Mouse (Mus musculus): ENCODE measurements at regions not wholly inside any gene's neighbourhood (a gene's known extent, or its start where the extent isn't known, plus 50 kb on each side); places are given as distances from the start of the nearest gene placed in this dataset.

GRCm38 (mm10) chr1:60665329-60665728, 51.3 kb upstream of the Cd28 start:
- DNase-seq (ENCODE audit: inconsistent age in 2 of 2, low spot score in 1 of 2): no peak

- DNase-seq (ENCODE audit: inconsistent age in 2 of 2, low spot score in 1 of 2): no peak
Measured at GRCm38 (mm10) chr1:60662301-60662986, 54.2 kb upstream of the Cd28 start.

GRCm38 (mm10) chr1:60661857-60662256, 54.7 kb upstream of the Cd28 start:
- DNase-seq (ENCODE audit: inconsistent age in 2 of 2, low spot score in 1 of 2): no peak

GRCm38 (mm10) chr1:60659604-60660003, 57.0 kb upstream of the Cd28 start:
- DNase-seq (ENCODE audit: inconsistent age in 2 of 2, low spot score in 1 of 2): no peak

GRCm38 (mm10) chr1:60659041-60659440, 57.6 kb upstream of the Cd28 start:
- no peak for DNase-seq (ENCODE audit: inconsistent age in 2 of 2, low spot score in 1 of 2)

GRCm38 (mm10) chr1:60658383-60658782, 58.2 kb upstream of the Cd28 start:
- DNase-seq (ENCODE audit: inconsistent age in 2 of 2, low spot score in 1 of 2): no peak

- peak in 1 of 2 experiments; percentile 33 for DNase-seq (ENCODE audit: inconsistent age in 2 of 2, low spot score in 1 of 2)
Measured at GRCm38 (mm10) chr1:60657511-60657910, 59.1 kb upstream of the Cd28 start.

GRCm38 (mm10) chr1:60656976-60657375, 59.6 kb upstream of the Cd28 start:
- peak; percentile 28 to 61 for DNase-seq (ENCODE audit: inconsistent age in 2 of 2, low spot score in 1 of 2)

GRCm38 (mm10) chr1:60655691-60656595, 60.7 kb upstream of the Cd28 start:
- no peak for DNase-seq (ENCODE audit: inconsistent age in 2 of 2, low spot score in 1 of 2)

- DNase-seq (ENCODE audit: inconsistent age in 2 of 2, low spot score in 1 of 2): no peak
Measured at GRCm38 (mm10) chr1:60655206-60655605, 61.4 kb upstream of the Cd28 start.

- peak in 1 of 2 experiments; percentile 63 for DNase-seq (ENCODE audit: inconsistent age in 2 of 2, low spot score in 1 of 2)
Measured at GRCm38 (mm10) chr1:60652570-60653011, 64.0 kb upstream of the Cd28 start.

- DNase-seq (ENCODE audit: inconsistent age in 2 of 2, low spot score in 1 of 2): peak in 1 of 2 experiments; percentile 62
Measured at GRCm38 (mm10) chr1:60650158-60650557, 66.4 kb upstream of the Cd28 start.

GRCm38 (mm10) chr1:60649303-60649850, 67.2 kb upstream of the Cd28 start:
- DNase-seq (ENCODE audit: inconsistent age in 2 of 2, low spot score in 1 of 2): no peak

GRCm38 (mm10) chr1:60646828-60647227, 69.8 kb upstream of the Cd28 start:
- DNase-seq (ENCODE audit: inconsistent age in 2 of 2, low spot score in 1 of 2): no peak

GRCm38 (mm10) chr1:60646174-60646573, 70.4 kb upstream of the Cd28 start:
- DNase-seq (ENCODE audit: inconsistent age in 2 of 2, low spot score in 1 of 2): no peak

GRCm38 (mm10) chr1:60645176-60645575, 71.4 kb upstream of the Cd28 start:
- no peak for DNase-seq (ENCODE audit: inconsistent age in 2 of 2, low spot score in 1 of 2)

GRCm38 (mm10) chr1:60642761-60643160, 73.8 kb upstream of the Cd28 start:
- DNase-seq (ENCODE audit: inconsistent age in 2 of 2, low spot score in 1 of 2): no peak

- peak in 1 of 2 experiments; percentile 48 for DNase-seq (ENCODE audit: inconsistent age in 2 of 2, low spot score in 1 of 2)
Measured at GRCm38 (mm10) chr1:60642175-60642574, 74.4 kb upstream of the Cd28 start.

- peak in 1 of 2 experiments; percentile 65 for DNase-seq (ENCODE audit: inconsistent age in 2 of 2, low spot score in 1 of 2)
Measured at GRCm38 (mm10) chr1:60641324-60641764, 74.4 kb upstream of the Raph1 start.

GRCm38 (mm10) chr1:60639536-60639935, 72.6 kb upstream of the Raph1 start:
- DNase-seq (ENCODE audit: inconsistent age in 2 of 2, low spot score in 1 of 2): no peak

GRCm38 (mm10) chr1:60639059-60639458, 72.2 kb upstream of the Raph1 start:
- no peak for DNase-seq (ENCODE audit: inconsistent age in 2 of 2, low spot score in 1 of 2)

Measured in adrenal gland, adult (tissue).